Mouse (Mus musculus) hindbrain, embryonic 14.5 days (tissue): ENCODE data around the gene Nepn. TPM values are rescaled to one million over a fixed set of nuclear protein-coding genes. Genes with fewer than 3 reads are reported as not detected.

Experiments
- ATAC-seq: fragments of 200-750 bp; cut with Nextera tagmentation; 2 replicates; pipeline ENCODE4 v1.8.0; 2017; ENCODE audit warnings: moderate number of reproducible peaks, mild to moderate bottlenecking, moderate TSS enrichment, moderate library complexity; ENCODE audit not compliant: low FRiP score
- DNase-seq: peaks from one replicate; pipeline ENCODE4 v3.0.0-alpha.2; 2015; ENCODE audit warnings: low spot score
- H3K27ac ChIP-seq: fragments of 300-500 bp; sonication (generic); 2 replicates; pipeline ENCODE4 v1.5.1; 2014; ENCODE audit warnings: mild to moderate bottlenecking, moderate library complexity
- H3K27me3 ChIP-seq: fragments of 300-500 bp; sonication (generic); 2 replicates; pipeline ENCODE4 v1.6.1; 2014; ENCODE audit warnings: mild to moderate bottlenecking, low read length, mixed read lengths; ENCODE audit not compliant: control insufficient read depth, insufficient read depth
- H3K36me3 ChIP-seq: fragments of 300-500 bp; sonication (generic); replicated peaks from 2 replicates; pipeline ENCODE4 v1.6.1; 2014; ENCODE audit not compliant: control insufficient read depth, insufficient read depth
- H3K4me1 ChIP-seq: fragments of 300-500 bp; sonication (generic); replicated peaks from 2 replicates; pipeline ENCODE4 v1.6.1; 2014; ENCODE audit warnings: antibody characterized with exemption, low read length, mixed read lengths; ENCODE audit not compliant: control insufficient read depth, insufficient read depth
- H3K4me2 ChIP-seq: fragments of 300-500 bp; sonication (generic); replicated peaks from 2 replicates; pipeline ENCODE4 v1.6.1; 2014; ENCODE audit warnings: mild to moderate bottlenecking, moderate library complexity
- H3K4me3 ChIP-seq: fragments of 300-500 bp; sonication (generic); replicated peaks from 2 replicates; pipeline ENCODE4 v1.5.1; 2014; ENCODE audit warnings: mild to moderate bottlenecking, low read length
- H3K9ac ChIP-seq: fragments of 300-500 bp; sonication (generic); 2 replicates; pipeline ENCODE4 v1.6.1; 2014
- H3K9me3 ChIP-seq: fragments of 300-500 bp; sonication (generic); 2 replicates; pipeline ENCODE4 v1.6.1; 2016; ENCODE audit warnings: low read length; ENCODE audit not compliant: control insufficient read depth
- WGBS: fragments of 180-500 bp; shearing (Covaris S2); extraction: QIAGEN DNeasy Blood & Tissue Kit; methylation state at CpG from one replicate; pipeline ENCODE4 v1.1.7; 2014; 5-methylcytosine and 5-hydroxymethylcytosine counted together
- polyA plus RNA-seq: library from polyadenylated mRNA; unstranded; fragments of >200 nt; fragmentation: Nextera tagmentation; extraction: Ambion mirVana; gene quantifications from 2 replicates; pipeline ENCODE4 v1.2.1, GENCODE M21; 2014

Gene Nepn
- polyA plus RNA-seq, 1 experiment from 2014 or later, result not detected

GRCm38 (mm10) chr10:52417998-52418860 lies 29.5 kb downstream of the Nepn start:
- H3K4me3 ChIP-seq, result peak overlapping the region; percentile 81
- peak overlapping the region; percentile 79 for H3K9ac ChIP-seq
- DNase-seq, result peak; percentile 36
- H3K4me2 ChIP-seq, result peak overlapping the region; percentile 72
- WGBS, result 3% methylated on average over 39 of the region's 39 CpGs
- H3K27ac ChIP-seq, result peak overlapping the region; percentile 98
- H3K4me1 ChIP-seq, result peaks cover 30% of the 10 kb centered on the region
- peak; percentile 46 for ATAC-seq
- no peaks in the 10 kb centered on the region for H3K27me3 ChIP-seq
- no peaks in the 10 kb centered on the region for H3K9me3 ChIP-seq
- no peaks in the 10 kb centered on the region for H3K36me3 ChIP-seq

GRCm38 (mm10) chr10:52418931-52419330 lies 30.2 kb downstream of the Nepn start:
- DNase-seq, result no peak
- H3K27ac ChIP-seq, result no peak overlapping the region

GRCm38 (mm10) chr10:52419402-52419801 lies 30.6 kb downstream of the Nepn start:
- no peak for ATAC-seq
- H3K4me2 ChIP-seq, result peak overlapping the region; percentile 72
- WGBS, result 73% methylated on average over 4 of the region's 4 CpGs

More at GRCm38 (mm10) chr10:52418931-52419330, 30.2 kb downstream of the Nepn start:
- WGBS, result 66% methylated on average over 5 of the region's 5 CpGs
- H3K9me3 ChIP-seq, result no peaks in the 10 kb centered on the region
- H3K27me3 ChIP-seq, result no peaks in the 10 kb centered on the region
- H3K4me3 ChIP-seq, result peak overlapping the region; percentile 81
- H3K36me3 ChIP-seq, result no peaks in the 10 kb centered on the region
- no peak for ATAC-seq
- H3K4me2 ChIP-seq, result peak overlapping the region; percentile 72
- peak overlapping the region; percentile 79 for H3K9ac ChIP-seq
- H3K4me1 ChIP-seq, result peaks cover 30% of the 10 kb centered on the region

GRCm38 (mm10) chr10:52420526-52420925 lies 31.8 kb downstream of the Nepn start:
- Histone ChIP-seq H3K27ac (no peak overlapping the region), H3K4me2 (no peak overlapping the region), H3K36me3 (no peaks in the 10 kb centered on the region), H3K9me3 (no peaks in the 10 kb centered on the region), H3K27me3 (no peaks in the 10 kb centered on the region), H3K9ac (no peak overlapping the region), H3K4me1 (peaks cover 30% of the 10 kb centered on the region), H3K4me3 (no peak overlapping the region)
- DNase-seq (no peak), ATAC-seq (no peak)
- WGBS, result 89% methylated on average over 1 of the region's 1 CpGs

More at GRCm38 (mm10) chr10:52419402-52419801, 30.6 kb downstream of the Nepn start:
- Histone ChIP-seq H3K4me3 (peak overlapping the region; percentile 81), H3K9me3 (no peaks in the 10 kb centered on the region), H3K9ac (peak overlapping the region; percentile 79), H3K27me3 (no peaks in the 10 kb centered on the region), H3K4me1 (peaks cover 30% of the 10 kb centered on the region), H3K36me3 (no peaks in the 10 kb centered on the region), H3K27ac (no peak overlapping the region)
- DNase-seq, result no peak

- Histone ChIP-seq H3K27ac (no peak overlapping the region), H3K4me2 (no peak overlapping the region), H3K27me3 (no peaks in the 10 kb centered on the region), H3K4me1 (peaks cover 35% of the 10 kb centered on the region), H3K9ac (no peak overlapping the region), H3K4me3 (no peak overlapping the region), H3K9me3 (no peaks in the 10 kb centered on the region), H3K36me3 (no peaks in the 10 kb centered on the region)
- no peak for DNase-seq
- no peak for ATAC-seq
- 94% methylated on average over 6 of the region's 6 CpGs for whole genome bisulfite sequencing
Measured at GRCm38 (mm10) chr10:52421716-52422115, 32.9 kb downstream of the Nepn start.

GRCm38 (mm10) chr10:52423097-52423496 lies 34.3 kb downstream of the Nepn start:
- Histone ChIP-seq H3K4me1 (peaks cover 44% of the 10 kb centered on the region), H3K4me3 (no peak overlapping the region), H3K9ac (no peak overlapping the region), H3K27me3 (no peaks in the 10 kb centered on the region), H3K27ac (no peak overlapping the region), H3K4me2 (no peak overlapping the region), H3K9me3 (no peaks in the 10 kb centered on the region), H3K36me3 (no peaks in the 10 kb centered on the region)
- ATAC-seq (no peak), DNase-seq (no peak)
- 81% methylated on average over 2 of the region's 2 CpGs for WGBS

GRCm38 (mm10) chr10:52426314-52426980 lies 37.7 kb downstream of the Nepn start:
- H3K4me1 ChIP-seq, result peaks cover 17% of the 10 kb centered on the region; the same call in 1 of the 2 replicates
- WGBS, result 89% methylated on average over 7 of the region's 7 CpGs

GRCm38 (mm10) chr10:52427634-52428415 lies 39.1 kb downstream of the Nepn start:
- WGBS, result 40% methylated on average over 2 of the region's 2 CpGs
- Histone ChIP-seq H3K36me3 (peaks cover 30% of the 10 kb centered on the region), H3K9me3 (no peaks in the 10 kb centered on the region), H3K4me3 (no peak overlapping the region), H3K27ac (no peak overlapping the region), H3K27me3 (no peaks in the 10 kb centered on the region), H3K4me2 (no peak overlapping the region), H3K9ac (no peak overlapping the region), H3K4me1 (peaks cover 15% of the 10 kb centered on the region; the same call in 1 of the 2 replicates)
- DNase-seq (no peak), ATAC-seq (no peak)

More at GRCm38 (mm10) chr10:52426314-52426980, 37.7 kb downstream of the Nepn start:
- Histone ChIP-seq H3K9me3 (no peaks in the 10 kb centered on the region), H3K27me3 (no peaks in the 10 kb centered on the region), H3K36me3 (peaks cover 18% of the 10 kb centered on the region), H3K27ac (no peak overlapping the region), H3K4me3 (no peak overlapping the region), H3K9ac (no peak overlapping the region), H3K4me2 (no peak overlapping the region)
- ATAC-seq (no peak), DNase-seq (no peak)

GRCm38 (mm10) chr10:52430953-52431352 lies 42.2 kb downstream of the Nepn start:
- ATAC-seq (no peak), DNase-seq (no peak)
- WGBS, result 98% methylated on average over 1 of the region's 1 CpGs
- peaks cover 59% of the 10 kb centered on the region for H3K36me3 ChIP-seq
- no peaks in the 10 kb centered on the region for H3K9me3 ChIP-seq
- H3K9ac ChIP-seq, result no peak overlapping the region
- H3K4me1 ChIP-seq, result peaks cover 14% of the 10 kb centered on the region; the same call in 1 of the 2 replicates
- H3K4me2 ChIP-seq, result no peak overlapping the region
- H3K4me3 ChIP-seq, result no peak overlapping the region
- no peak overlapping the region for H3K27ac ChIP-seq
- H3K27me3 ChIP-seq, result no peaks in the 10 kb centered on the region
